Mouse (Mus musculus): ENCODE measurements at regions not wholly inside any gene's neighbourhood (a gene's known extent, or its start where the extent isn't known, plus 50 kb on each side); places are given as distances from the start of the nearest gene placed in this dataset.

DNA sequence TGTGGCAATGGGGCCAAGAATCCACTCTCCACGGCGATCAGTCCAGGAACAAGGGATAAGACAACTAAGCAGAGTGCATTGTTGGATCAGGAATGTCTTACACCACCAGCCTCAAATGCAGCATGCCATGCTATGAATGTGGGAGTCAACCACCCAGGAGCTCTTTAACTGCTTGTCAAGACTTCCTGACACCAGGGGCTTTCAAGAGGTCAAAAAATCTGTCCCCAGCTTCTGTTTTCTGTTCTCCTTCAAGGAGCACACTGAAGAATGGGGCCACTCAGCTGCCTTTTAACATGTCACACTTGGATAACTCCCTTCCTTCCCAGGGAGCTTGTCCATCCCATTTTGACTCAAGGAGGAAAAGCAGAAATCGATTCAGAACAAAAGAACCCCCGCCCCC is 642.8 kb downstream of the Nedd1 start:
- no peak for DNase-seq (ENCODE audit: low spot score)

DNA sequence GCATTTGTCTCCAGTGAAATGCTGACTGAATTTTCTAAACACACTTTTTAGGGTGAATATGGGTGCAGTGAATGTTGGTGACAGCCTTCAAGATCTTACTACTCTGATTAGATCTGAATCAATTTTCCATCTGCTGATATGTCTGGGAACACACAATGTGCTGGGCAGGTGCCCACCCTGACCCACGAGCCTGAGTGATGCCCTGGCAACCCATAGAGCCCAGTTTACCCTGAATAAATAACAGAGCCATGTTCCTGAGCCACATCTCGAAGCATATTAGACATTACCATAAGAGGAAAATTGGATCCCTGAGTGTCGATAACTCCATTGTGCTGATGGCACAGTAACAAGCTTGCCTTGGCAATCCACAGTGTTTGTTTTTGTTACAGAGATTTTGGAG is 644.9 kb downstream of the Nedd1 start:
- DNase-seq (ENCODE audit: low spot score) = no peak

DNA sequence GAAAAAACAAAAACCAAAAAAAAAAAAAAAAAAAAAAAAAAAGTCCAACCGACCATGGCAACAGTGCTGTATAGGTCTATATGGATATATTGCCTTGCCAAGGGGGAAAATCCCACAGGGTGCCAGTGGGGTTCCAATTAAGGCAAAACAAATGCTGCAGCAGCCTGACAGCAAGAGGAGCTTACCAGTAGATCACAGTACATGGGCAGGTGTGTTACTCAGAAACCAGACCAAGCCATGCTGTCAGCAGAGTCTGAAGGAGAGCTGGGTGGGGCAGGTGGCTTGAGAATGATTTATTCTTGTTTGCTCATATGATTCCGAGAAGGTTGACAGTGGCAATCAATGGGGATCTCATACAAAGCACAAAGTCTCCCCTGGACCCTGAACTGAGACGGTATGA is 645.5 kb downstream of the Nedd1 start:
- no peak for DNase-seq (ENCODE audit: low spot score)

DNA sequence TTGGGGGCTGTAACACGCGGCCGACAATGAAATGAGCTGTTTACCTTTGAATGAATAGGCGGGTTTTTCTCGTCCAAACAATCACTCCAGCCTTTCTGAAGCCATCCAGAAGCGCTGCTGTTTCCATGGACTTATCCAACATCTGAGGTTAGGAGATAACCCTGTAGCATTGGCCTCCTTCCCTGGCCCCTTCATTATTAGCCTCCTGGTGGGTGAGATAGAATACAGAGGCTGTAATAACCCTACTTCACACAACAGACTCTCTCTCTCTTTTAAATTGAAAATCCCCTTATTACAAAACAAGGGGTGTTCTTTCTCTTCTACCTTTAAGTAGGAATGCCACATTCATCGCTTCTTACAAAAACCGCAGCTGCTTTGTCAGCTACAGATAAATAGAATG is 646.8 kb downstream of the Nedd1 start:
- DNase-seq (ENCODE audit: low spot score) = no peak

DNA sequence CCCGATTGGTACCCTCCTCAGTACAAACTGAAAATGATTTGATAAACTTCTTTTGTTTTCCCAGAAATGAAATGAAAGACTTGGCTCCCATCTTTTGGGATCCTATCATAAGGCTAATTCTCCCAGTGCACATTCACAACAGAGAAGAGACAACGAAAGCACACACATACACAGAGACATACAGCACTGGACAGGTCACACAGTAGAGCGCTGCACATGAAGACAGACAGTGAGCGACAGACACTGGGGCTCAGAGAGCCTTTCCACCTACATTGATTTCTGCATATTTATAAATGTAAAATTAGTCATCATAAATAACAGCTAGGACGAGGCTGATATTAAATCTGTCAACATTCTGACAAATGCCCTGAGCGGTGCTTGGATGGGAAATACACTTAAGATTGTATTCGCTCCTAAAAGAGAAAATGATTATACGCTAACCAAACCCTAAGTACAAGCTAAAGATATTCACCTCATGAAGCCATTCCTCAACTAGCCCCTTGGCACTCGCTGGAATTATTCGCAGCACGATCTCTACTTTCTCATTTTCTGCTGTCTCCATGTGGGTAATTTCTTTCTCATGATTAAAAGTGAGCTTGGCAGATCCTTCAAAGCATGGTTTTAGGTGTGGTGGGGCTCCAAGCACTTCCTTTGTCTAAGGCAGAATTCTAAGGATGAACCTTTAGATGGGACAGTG is 647.4 kb downstream of the Nedd1 start:
- no peak for DNase-seq (ENCODE audit: low spot score)

DNA sequence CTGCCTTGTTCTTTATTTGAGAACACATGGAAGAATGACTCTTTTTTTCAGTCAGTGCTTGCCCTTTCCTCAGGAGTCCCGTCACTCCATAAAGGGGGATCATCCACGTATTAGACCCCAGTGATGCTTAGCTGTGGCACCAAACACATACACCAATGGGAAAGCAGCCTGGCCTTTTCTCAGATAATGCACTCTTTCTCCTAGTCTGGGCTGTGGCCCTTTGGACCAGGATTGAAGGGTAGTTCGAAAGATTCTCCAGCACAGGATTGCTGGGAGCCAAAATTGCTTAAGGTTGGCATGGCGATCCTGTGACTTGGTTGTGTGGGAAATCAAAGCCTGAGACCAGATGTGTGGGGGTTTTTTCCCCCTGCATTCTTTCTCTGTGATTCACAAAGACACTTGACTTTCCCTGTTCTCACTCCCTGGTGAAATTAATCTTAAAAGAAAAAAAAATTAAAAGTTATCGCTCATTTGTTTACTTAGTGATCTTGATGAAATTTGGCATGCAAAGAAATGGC is 648.3 kb downstream of the Nedd1 start:
- DNase-seq (ENCODE audit: low spot score) = no peak

DNA sequence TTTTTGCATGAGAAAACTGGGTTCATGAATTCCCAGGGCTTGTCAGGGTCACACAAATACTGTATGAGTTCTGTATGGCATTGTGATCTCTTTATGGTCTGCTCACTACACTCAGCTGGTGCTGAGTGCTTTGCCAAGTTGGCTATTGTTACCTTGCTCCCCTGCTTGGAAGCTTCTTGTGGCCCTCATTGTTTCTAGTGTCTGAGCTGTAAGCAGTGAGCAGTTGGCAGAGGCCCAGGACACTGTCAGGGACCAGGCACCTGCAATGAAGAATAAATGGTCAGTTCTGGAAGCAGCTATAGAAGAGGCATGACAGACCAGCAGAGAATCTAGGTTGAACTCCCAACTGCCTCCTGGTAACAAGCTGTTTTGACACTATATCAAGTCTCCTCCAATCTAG is 677.4 kb downstream of the Nedd1 start:
- no peak for DNase-seq (ENCODE audit: low spot score)

DNA sequence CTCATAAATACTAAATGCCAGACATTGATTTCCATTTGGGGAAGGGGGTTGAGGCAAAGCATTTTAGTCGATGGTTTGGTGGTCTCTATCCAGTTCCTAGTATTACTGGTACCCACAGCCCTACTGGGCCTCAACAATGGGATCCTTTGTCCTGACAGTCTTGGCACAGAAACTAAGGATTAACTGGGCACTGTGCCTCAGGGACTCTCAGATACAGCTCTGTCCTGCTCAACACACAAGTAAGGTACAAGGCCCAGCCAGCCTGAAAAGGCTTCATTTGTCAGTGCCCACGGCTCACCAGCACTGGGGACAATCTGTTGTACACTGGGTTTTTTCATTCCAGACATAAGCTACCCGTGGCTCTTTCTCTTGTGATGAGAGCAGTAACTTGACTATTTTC is 686.0 kb downstream of the Nedd1 start:
- DNase-seq (ENCODE audit: low spot score) = peak; percentile 1

DNA sequence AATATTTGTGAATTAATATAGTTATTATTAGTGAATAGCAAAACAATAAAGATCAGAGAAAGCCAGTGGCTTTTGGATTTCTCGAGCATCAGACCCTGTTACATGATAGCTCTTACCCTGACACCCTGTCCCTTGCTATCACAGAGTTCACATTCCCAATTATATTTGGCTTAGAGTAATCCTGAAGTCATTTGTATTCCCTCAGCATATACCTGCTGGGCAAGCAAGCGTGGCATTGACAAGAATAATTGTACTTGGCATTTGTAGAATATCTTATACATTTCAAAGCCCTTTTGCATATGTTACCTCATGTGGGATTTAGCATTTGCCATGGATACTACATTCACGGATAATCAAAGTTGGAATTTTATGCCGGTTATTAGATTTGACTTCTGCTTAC is 692.0 kb downstream of the Nedd1 start:
- no peak for DNase-seq (ENCODE audit: low spot score)

DNA sequence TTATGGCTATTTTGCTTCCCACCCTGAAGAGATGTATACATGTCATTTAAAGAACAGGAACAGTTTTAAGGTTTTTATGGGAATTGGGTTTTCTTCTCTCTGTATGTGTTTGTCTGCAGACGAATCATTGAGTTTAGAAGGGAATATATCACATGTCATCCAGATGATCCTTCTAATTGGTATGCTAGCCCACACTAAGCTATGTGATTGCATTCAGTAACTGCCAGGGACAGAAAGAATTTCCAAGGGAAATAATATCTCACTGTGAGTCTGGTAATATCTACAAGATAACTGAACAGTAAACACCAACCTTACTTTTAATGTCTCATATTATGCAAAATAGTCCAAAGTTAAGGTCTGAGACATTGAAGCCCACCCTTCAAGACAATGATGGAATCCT is 698.0 kb downstream of the Nedd1 start:
- no peak for DNase-seq (ENCODE audit: low spot score)

DNA sequence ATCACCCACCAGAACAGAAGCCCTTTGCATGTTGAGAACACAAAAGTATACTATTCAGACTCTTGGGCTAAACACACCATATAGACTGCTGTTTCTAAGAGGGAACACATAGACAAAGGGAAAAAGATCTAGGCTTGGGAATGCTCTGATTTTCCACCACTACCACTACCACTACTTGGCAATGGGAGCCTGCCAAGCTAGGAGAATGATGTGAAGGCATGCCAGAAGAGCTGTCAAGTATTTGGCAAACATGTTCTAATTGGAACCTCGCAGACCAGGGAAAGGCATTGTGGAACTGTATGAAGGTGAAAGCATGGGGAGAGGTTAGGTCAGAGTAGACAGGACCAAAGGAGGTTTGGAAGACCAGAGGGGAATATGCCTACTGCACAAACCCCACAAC is 701.2 kb downstream of the Nedd1 start:
- no peak for DNase-seq (ENCODE audit: low spot score)

DNA sequence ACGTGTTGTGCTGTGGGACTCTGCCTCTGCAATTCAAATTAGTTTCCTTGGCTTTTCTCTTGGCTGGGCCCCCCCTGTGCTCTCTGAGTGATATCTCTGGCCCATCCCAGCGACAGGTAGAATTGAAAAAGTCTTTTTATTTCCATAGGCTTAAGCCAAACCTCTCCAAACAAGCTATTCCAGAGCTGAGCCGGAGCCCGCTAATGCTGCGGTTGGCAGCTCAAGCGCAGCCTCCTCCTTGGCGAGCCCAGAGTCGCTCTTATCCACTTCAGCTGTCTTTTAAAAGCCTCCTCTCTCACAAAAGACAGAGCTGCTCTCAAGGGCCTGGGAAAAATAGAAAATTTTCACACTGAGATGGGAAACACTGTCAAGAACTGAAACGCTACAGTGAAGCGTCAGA is 712.7 kb downstream of the Nedd1 start:
- no peak for DNase-seq (ENCODE audit: low spot score)

DNA sequence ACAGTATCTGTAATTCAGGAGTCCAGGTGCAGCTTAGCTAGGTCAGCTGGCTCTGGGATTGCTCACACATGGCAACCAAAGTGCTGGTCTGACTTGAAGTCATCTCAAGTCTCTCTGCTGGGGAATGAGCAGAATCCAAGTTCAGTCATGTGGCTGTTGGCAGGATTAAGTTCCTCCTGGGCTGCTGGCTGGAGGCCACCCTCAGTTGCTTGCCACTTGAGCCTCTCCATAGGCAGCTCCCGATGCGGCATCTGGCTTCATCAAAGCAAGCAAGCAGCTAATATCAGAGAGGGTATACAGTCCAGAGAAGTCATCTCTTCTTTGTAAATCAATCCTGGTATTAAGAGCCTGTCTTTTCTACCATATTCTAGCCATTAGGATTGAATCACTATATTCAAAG is 714.3 kb downstream of the Nedd1 start:
- no peak for DNase-seq (ENCODE audit: low spot score)

DNA sequence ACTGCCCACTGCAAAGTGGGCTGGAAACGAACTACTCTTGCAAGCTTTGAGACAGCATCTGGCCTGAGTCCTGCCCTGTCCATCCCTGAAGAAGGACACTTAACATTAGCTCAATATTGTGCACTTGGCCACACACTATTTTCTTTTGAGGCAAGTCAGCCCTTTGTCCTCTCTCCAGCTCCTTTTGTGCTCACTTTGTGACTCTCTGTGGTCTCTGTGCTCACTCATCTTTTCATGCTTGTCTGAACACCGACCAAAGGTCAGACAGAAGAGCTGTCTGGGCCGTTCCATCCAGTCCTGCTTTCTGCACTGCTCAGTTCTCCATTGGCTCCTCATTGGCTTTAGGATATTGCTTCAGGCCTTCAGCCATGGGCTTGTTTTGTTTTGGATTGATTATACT is 715.8 kb downstream of the Nedd1 start:
- no peak for DNase-seq (ENCODE audit: low spot score)

DNA sequence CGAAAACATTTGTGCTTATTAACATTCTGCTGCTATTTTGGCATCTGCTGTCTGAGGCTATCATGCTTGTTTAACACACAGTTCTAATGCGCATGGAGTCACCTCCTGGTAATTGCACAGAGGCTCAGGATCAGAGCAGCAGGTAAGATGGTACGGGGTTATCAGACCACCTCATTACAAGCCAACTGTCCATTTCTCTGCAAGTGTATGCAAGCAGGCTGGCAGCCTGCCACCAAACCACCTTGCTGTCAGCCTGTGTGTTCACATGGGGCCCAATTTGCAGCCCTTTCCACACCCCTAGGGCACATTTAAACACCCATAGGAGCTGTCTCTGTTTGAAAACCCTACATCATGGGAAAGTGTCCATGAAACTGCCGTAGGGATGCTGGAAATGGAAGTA is 731.2 kb downstream of the Nedd1 start:
- DNase-seq (ENCODE audit: low spot score) = no peak

DNA sequence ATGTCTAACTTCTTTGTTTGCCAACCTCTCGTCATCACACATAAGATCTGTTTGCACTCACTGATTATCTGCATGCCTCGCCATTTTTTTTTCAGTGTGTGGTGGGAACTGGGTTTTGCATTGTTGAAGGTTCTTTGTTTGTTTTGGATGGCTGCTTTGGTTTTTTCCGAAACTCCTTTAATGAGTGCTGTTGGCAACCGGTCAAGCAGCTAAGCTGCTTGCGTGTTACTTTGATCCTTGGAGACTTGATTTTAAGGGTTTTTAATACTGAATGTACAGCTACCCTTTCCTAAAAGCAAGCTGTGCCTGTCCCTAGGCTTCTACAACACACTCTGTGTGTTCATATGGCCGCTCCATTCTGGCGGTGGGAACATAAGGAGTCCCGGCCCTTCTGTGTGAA is 733.9 kb downstream of the Nedd1 start:
- DNase-seq (ENCODE audit: low spot score) = no peak

DNA sequence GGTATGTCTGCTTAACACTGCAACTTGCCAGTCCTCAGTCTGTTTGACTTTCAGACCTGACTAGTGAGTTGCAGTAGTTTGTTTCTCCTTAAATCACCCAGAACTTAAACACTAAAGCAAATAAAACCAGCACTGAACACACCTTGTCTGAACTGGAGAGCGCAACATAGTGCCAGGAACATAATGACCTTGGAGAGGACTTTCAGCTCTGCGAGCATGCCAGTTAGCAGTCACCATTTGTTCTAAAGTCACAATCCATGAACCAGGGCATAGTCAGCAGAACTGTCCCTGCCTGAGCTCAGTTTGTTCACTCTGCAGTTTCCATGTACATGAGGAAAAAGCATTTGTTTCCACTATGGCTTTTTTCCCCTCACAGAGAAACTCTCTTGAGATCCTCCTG is 742.4 kb downstream of the Nedd1 start:
- no peak for DNase-seq (ENCODE audit: low spot score)

DNA sequence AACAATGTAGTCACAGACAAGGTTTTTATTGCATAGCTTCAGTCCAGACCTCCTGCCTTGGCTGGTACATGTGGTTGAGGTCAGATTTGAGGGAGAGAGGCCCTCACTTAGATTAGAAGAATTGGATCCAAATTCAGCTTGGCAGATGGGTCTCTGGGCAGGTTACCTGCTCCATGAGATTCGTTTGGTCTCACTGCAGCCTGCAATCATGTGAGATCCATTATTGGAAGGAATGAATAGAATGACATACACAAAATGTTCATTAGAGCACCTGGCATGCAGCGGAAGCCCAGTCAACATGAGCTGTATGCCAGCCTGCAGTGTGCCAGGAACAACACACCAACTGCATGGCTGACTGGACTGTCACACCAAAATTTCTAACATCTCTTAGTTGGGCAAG is 750.3 kb downstream of the Nedd1 start:
- DNase-seq (ENCODE audit: low spot score) = no peak

DNA sequence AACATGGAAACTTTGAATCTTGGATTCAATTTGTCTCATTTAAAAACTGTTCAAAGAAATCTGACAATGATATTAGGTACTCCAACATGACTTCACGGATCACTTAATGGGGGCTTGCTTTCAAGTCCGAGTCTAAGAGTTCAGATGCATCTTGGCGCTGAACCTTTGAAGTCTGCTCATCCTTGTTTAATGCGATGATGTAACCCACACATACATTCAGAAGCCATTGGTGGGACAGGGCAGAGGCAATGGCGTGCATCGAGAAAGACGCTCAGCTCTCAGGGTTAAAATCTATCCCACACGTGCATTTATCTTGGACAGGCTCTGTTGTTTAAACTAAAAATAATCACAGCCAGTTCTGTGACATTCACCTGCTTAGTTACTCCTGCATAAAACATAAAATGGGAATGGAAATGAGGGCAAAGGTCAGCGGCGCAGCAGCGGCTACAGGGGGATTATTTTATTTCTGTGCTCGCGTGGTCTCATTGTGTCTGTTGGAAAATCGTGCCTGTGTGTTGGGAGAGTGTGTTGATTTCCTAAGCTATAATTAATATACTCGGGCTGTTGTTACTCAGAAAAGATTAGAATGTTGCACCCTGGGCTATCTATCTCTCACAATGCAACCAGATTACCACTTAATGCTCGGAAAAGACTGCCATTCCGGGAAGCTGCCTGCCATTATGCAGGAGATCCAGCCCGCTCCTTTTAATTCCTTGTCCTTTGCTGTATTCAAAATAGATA is 754.5 kb downstream of the Nedd1 start:
- no peak for DNase-seq (ENCODE audit: low spot score)

DNA sequence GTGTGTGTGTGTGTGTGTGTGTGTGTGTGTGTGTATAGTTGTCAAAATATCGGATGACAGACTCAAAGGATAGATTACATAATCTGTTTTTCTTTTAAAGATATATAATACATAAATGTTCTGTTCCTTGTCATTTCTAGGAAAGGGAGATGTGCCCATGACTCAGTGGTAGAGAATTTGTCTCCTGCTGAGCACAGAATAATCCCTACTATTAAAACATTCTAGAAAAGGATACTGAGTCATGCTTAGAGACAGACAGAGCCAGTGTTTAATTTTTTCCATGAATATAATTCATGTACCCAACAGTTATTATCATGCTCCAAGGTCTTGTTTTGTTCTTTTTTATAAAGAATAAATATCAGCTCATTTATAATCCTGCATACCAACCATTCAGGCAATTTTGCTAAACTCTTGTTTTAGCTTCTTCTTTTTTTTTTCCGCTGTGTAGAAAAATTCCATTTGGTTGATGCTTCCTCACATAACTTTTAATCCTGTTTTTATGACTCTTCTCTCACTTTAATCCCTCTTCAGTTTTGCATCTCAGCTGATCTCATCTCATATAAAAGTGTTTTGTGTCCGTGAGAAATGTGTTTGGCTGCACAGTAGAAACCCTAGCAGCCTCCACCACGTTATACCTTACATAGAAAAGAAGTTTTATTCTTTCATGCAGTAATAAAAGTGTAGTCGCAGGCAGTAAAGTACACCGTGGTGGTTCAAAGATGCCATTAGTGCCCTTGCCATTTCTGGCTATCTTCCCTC is 762.3 kb downstream of the Nedd1 start:
- DNase-seq (ENCODE audit: low spot score) = no peak

DNA sequence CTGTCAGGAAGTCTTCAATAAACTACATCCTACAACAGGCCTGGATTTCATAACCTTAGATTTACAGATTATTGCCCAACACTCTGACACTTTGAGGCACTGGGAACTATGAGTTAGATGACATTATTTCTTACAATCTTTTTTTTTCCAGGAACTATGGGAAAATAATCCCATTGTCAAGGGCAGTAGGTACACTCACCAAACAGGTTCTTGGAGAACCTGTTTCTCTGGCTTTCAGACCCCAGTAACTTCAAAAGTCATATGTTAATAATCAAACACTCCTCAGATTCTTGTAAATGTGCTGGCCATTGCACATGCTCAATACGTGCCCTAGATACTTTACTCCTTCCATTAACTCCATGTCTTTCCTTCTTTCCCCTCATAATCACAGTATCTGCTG is 769.1 kb downstream of the Nedd1 start:
- no peak for DNase-seq (ENCODE audit: low spot score)

DNA sequence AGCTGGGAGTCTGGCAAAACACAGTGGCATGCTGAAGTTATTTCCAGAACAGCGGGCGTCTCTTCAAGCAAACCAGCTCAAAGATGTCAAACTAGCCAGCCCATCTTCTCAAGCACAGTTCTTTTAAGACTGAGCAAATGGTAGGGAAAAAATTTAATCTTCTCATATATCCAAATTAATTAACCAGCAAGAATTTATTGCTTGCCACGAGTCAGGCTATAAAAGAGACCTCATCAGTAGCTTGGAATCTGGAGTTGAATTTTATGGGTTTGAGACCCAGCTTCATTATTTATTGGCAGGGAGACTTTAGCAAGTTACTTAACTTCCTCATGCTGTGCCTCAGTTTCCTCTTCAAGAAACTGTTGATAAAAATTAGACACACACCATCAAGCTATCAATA is 742.5 kb upstream of the Tmpo start:
- DNase-seq (ENCODE audit: low spot score) = no peak

DNA sequence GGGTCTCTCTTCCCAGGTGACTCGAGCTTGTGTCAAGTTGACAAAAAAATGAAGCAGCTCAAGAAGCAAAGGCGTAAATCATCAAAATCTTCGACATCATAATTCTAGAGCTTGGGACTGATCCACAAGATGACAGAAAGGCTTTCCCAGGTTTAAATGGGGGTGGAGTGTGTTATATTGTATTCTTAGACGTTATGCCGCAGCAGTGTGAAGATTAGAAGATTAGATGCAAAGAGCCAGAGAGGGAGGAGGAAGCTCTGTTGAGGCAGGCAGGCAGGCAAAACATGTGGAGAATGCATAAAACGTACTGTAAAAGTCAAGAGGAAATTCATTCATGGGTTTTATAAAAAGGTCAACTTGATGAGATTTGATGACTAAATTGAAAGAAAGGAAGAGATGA is 708.7 kb upstream of the Tmpo start:
- no peak for DNase-seq (ENCODE audit: low spot score)
